Mouse (Mus musculus) lung, postnatal 0 days (tissue): ENCODE data around the gene Usp4. TPM values are rescaled to one million over a fixed set of nuclear protein-coding genes. Genes with fewer than 3 reads are reported as not detected.

Experiments
- ATAC-seq: fragments of 200-750 bp; cut with Nextera tagmentation; 2 replicates; pipeline ENCODE4 v1.8.0; 2017; ENCODE audit warnings: moderate library complexity
- DNase-seq: peaks from one replicate; pipeline ENCODE4 v3.0.0-alpha.2; 2016; ENCODE audit warnings: low spot score
- H3K27ac ChIP-seq: fragments of 300-500 bp; sonication (generic); 2 replicates; pipeline ENCODE4 v1.5.1; 2014; ENCODE audit warnings: antibody characterized with exemption, mild to moderate bottlenecking, low read length, mixed read lengths
- H3K27me3 ChIP-seq: fragments of 300-500 bp; sonication (generic); replicated peaks from 2 replicates; pipeline ENCODE4 v1.6.1; 2014; ENCODE audit warnings: low read length, mixed read lengths; ENCODE audit not compliant: insufficient read depth
- H3K36me3 ChIP-seq: fragments of 300-500 bp; sonication (generic); 2 replicates; pipeline ENCODE4 v1.6.1; 2014; ENCODE audit warnings: low read length, mixed read lengths; ENCODE audit not compliant: insufficient read depth
- H3K4me1 ChIP-seq: fragments of 300-500 bp; sonication (generic); 2 replicates; pipeline ENCODE4 v1.6.1; 2014; ENCODE audit warnings: antibody characterized with exemption, low read depth, low read length, mixed read lengths; ENCODE audit not compliant: insufficient read depth
- H3K4me2 ChIP-seq: fragments of 300-500 bp; sonication (generic); replicated peaks from 2 replicates; pipeline ENCODE4 v1.6.1; 2014; ENCODE audit warnings: low read depth, mild to moderate bottlenecking, low read length, moderate library complexity, mixed read lengths
- H3K4me3 ChIP-seq: fragments of 300-500 bp; sonication (generic); 2 replicates; pipeline ENCODE4 v1.5.1; 2014; ENCODE audit warnings: low read depth, low read length
- H3K9ac ChIP-seq: fragments of 300-500 bp; sonication (generic); replicated peaks from 2 replicates; pipeline ENCODE4 v1.6.1; 2014; ENCODE audit warnings: low read depth, mild to moderate bottlenecking
- H3K9me3 ChIP-seq: fragments of 300-500 bp; sonication (generic); 2 replicates; pipeline ENCODE4 v1.6.1; 2016; ENCODE audit warnings: low read length, mixed read lengths
- CTCF ChIP-seq: IDR thresholded peaks from 2 replicates; pipeline ENCODE4 v1.5.1; 2016; ENCODE audit warnings: antibody characterized with exemption, mild to moderate bottlenecking
- EP300 ChIP-seq: IDR thresholded peaks from 2 replicates; pipeline ENCODE4 v1.6.1; 2016; ENCODE audit warnings: antibody characterized with exemption, mild to moderate bottlenecking, control low read depth
- WGBS: fragments of 180-500 bp; shearing (Covaris S2); extraction: QIAGEN DNeasy Blood & Tissue Kit; methylation state at CpG from one replicate; pipeline ENCODE4 v1.1.7; 2014; 5-methylcytosine and 5-hydroxymethylcytosine counted together
- polyA plus RNA-seq: library from polyadenylated mRNA; unstranded; fragments of >200 nt; fragmentation: Nextera tagmentation; extraction: Ambion mirVana; gene quantifications from 2 replicates; pipeline ENCODE4 v1.2.1, GENCODE M21; 2015

Gene Usp4
- polyA plus RNA-seq, 1 experiment from 2014 or later, result 61.4 TPM

GRCm38 (mm10) chr9:108344471-108344870 is 3.2 kb upstream of the Usp4 start:
- H3K4me2 ChIP-seq, result no peak overlapping the region
- no peak overlapping the region for H3K4me3 ChIP-seq
- TF ChIP-seq CTCF (no peak), EP300 (no peak)
- H3K9ac ChIP-seq, result no peak overlapping the region
- H3K27ac ChIP-seq, result no peak overlapping the region
- H3K4me1 ChIP-seq, result peaks cover 22% of the 10 kb centered on the region
- no peaks in the 10 kb centered on the region for H3K9me3 ChIP-seq
- ATAC-seq, result no peak
- no peak for DNase-seq
- 80% methylated on average over 4 of the region's 4 CpGs for WGBS
- H3K36me3 ChIP-seq, result no peaks in the 10 kb centered on the region
- no peaks in the 10 kb centered on the region for H3K27me3 ChIP-seq

DNA sequence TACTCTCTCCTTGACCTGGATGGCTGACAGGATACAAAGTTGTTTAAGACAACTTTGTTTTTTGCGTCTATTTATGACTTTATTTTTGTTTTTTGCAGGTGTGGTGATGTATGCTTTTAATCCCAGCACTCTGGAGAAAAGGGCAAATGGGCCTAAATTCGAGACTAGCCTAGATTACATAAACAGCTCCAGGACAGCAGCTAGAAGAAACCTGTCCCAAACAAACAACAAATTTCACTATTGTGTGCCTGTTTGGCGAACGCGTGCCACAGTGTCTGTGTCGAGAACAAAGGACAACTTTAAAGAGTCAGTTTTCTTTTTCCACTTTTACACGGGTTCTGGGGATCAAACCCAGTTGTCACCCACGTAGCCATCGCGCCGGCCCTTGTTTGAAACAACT is 629 bp upstream of the Usp4 start:
- Histone ChIP-seq H3K4me1 (peaks cover 5% of the 10 kb centered on the region), H3K36me3 (peaks cover 3% of the 10 kb centered on the region; the same call in 1 of the 2 replicates)
- 6% methylated on average over 11 of the region's 11 CpGs for WGBS

GRCm38 (mm10) chr9:108348290-108348680 is 632 bp downstream of the Usp4 start:
- Histone ChIP-seq H3K4me1 (peaks cover 5% of the 10 kb centered on the region), H3K4me2 (peak overlapping the region; percentile 73), H3K27me3 (no peaks in the 10 kb centered on the region), H3K27ac (peak overlapping the region; percentile 97), H3K4me3 (peak overlapping the region; percentile 83), H3K9me3 (no peaks in the 10 kb centered on the region), H3K36me3 (peaks cover 14% of the 10 kb centered on the region; the same call in 1 of the 2 replicates), H3K9ac (peak overlapping the region; percentile 78)
- TF ChIP-seq CTCF, result no peak
- TF ChIP-seq EP300, result no peak
- ATAC-seq (no peak), DNase-seq (peak; percentile 35)
- WGBS, result 2% methylated on average over 14 of the region's 14 CpGs

More for the DNA sequence above, 629 bp upstream of the Usp4 start:
- Histone ChIP-seq H3K27me3 (no peaks in the 10 kb centered on the region), H3K27ac (peak overlapping the region; percentile 97), H3K9ac (peak overlapping the region; percentile 66), H3K4me3 (peak overlapping the region; percentile 83), H3K4me2 (peak overlapping the region; percentile 73), H3K9me3 (no peaks in the 10 kb centered on the region)
- ATAC-seq, result no peak
- no peak for DNase-seq
- TF ChIP-seq CTCF, result no peak
- no peak for TF ChIP-seq EP300

GRCm38 (mm10) chr9:108349727-108350126 is 2.1 kb downstream of the Usp4 start:
- Histone ChIP-seq H3K36me3 (peaks cover 23% of the 10 kb centered on the region; the same call in 1 of the 2 replicates), H3K4me3 (no peak overlapping the region), H3K9ac (no peak overlapping the region), H3K9me3 (no peaks in the 10 kb centered on the region), H3K27me3 (no peaks in the 10 kb centered on the region), H3K4me1 (peaks cover 5% of the 10 kb centered on the region), H3K4me2 (no peak overlapping the region), H3K27ac (no peak overlapping the region)
- no peak for ATAC-seq
- 91% methylated on average over 4 of the region's 4 CpGs for WGBS
- no peak for DNase-seq
- TF ChIP-seq EP300, result no peak
- TF ChIP-seq CTCF, result no peak

- WGBS, result 66% methylated on average over 9 of the region's 9 CpGs
- Histone ChIP-seq H3K27ac (no peak overlapping the region), H3K4me2 (no peak overlapping the region), H3K4me3 (no peak overlapping the region), H3K27me3 (no peaks in the 10 kb centered on the region), H3K9ac (no peak overlapping the region), H3K9me3 (no peaks in the 10 kb centered on the region), H3K36me3 (peaks cover 50% of the 10 kb centered on the region), H3K4me1 (no peaks in the 10 kb centered on the region)
- peak; percentile 12; the same call in 1 of the 2 replicates for ATAC-seq
- no peak for DNase-seq
- TF ChIP-seq CTCF (no peak), EP300 (no peak)
Measured at GRCm38 (mm10) chr9:108378234-108378633, 30.6 kb downstream of the Usp4 start.

- Histone ChIP-seq H3K4me1 (no peaks in the 10 kb centered on the region), H3K4me3 (no peak overlapping the region), H3K36me3 (peaks cover 48% of the 10 kb centered on the region), H3K27ac (no peak overlapping the region), H3K9ac (no peak overlapping the region), H3K9me3 (no peaks in the 10 kb centered on the region), H3K27me3 (no peaks in the 10 kb centered on the region), H3K4me2 (no peak overlapping the region)
- 80% methylated on average over 5 of the region's 5 CpGs for WGBS
- ATAC-seq, result peak; percentile 39
- no peak for TF ChIP-seq EP300
- DNase-seq, result no peak
Measured at GRCm38 (mm10) chr9:108378736-108379135, 31.1 kb downstream of the Usp4 start.

GRCm38 (mm10) chr9:108379294-108379693 is 31.6 kb downstream of the Usp4 start:
- 86% methylated on average over 4 of the region's 4 CpGs for WGBS
- Histone ChIP-seq H3K4me3 (no peak overlapping the region), H3K27ac (no peak overlapping the region), H3K27me3 (no peaks in the 10 kb centered on the region), H3K36me3 (peaks cover 45% of the 10 kb centered on the region), H3K4me2 (no peak overlapping the region), H3K9ac (no peak overlapping the region), H3K4me1 (no peaks in the 10 kb centered on the region), H3K9me3 (no peaks in the 10 kb centered on the region)
- no peak for DNase-seq
- ATAC-seq, result 0 out of 2 replicates have a peak, but pooled peaks have one; percentile 10
- TF ChIP-seq EP300 (no peak), CTCF (no peak)
